Comparison of ENCODE assay signal across 28 mouse cellular contexts in the genomic region with DNA sequence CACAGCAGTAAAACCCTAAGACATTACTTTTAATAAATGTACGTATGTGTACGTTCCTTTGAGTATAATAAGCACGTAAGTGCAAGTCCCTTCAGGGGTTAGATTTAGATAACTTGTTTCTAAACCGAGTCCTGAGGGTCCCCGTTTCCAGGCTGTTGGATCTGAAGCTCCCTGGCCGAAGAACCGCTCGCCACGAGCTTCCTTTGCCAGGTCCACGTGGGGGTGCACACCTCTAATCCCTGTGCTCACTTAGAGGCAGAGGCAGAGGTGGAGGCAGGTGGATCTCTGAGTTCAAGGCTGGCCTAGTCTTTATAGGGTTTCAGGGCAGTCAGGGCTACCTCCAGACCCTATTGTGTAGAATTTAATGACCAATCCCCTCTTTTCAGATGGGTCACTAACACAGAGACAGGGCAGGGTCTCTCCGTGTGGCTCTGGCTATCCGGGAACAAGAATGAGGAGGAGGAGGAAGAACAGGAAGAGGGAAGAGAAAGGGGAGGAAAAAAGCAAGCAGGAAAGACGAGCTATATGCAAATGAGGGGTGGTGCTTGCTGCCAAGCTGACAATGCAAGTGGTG. TPM values are rescaled to one million over a fixed set of nuclear protein-coding genes. Genes with fewer than 3 reads are reported as not detected.
"Had no signal": no experiment of that assay in that cellular context is flagged by ENCODE, and none has a peak within 500 bp of the region (broad histone marks: within the 10 kb centered on the region; RNA-seq: fewer than 3 reads in every experiment).

No protein-coding gene starts in this region.

- H3K27ac ChIP-seq: layer of hippocampus, adult 2 months; left cerebral cortex, adult 2 months; limb, embryonic 12.5 days; liver, embryonic 12.5 days; liver, embryonic 15.5 days had no signal

- H3K9ac ChIP-seq: limb, embryonic 12.5 days; liver, embryonic 12.5 days; liver, embryonic 15.5 days had no signal

- ATAC-seq: liver, embryonic 12.5 days had no signal

- H3K4me1 ChIP-seq: limb, embryonic 12.5 days; liver, embryonic 12.5 days had no signal

- H3K27me3 ChIP-seq: limb, embryonic 12.5 days; liver, embryonic 12.5 days; liver, embryonic 15.5 days had no signal

- H3K4me3 ChIP-seq: layer of hippocampus, adult 2 months; left cerebral cortex, adult 2 months; limb, embryonic 12.5 days; liver, embryonic 12.5 days; liver, embryonic 15.5 days had no signal

- DNase-seq: kidney, adult 2 months; kidney, postnatal 25 days; layer of hippocampus, adult 9-11 months; layer of hippocampus, postnatal 36 days; liver; lung, adult 2 months; lung, postnatal 14 days; lung, postnatal 4 days; midbrain, embryonic 14.5 days; thymus, adult 18-20 months; thymus, postnatal 4 days had no signal

- H3K4me2 ChIP-seq: limb, embryonic 12.5 days; liver, embryonic 12.5 days; liver, embryonic 15.5 days; midbrain, embryonic 11.5 days had no signal

RNA-seq across cellular contexts. Expression of a gene that starts 2.5 kb away (rescaled TPM):
- total RNA-seq: layer of hippocampus, adult 2 months; layer of hippocampus, postnatal 36 days; left cerebral cortex, adult 2 months; left cerebral cortex, postnatal 10 days; left cerebral cortex, postnatal 36 days; megakaryocyte progenitor cell, adult 5-6 weeks; megakaryocyte-erythroid progenitor cell, adult 5-6 weeks; midbrain, postnatal 0 days had no signal
- polyA plus RNA-seq: kidney, adult 2 months; large intestine, adult 2 months; liver, embryonic 15.5 days; lung, adult 2 months; midbrain, embryonic 11.5 days; midbrain, embryonic 14.5 days; midbrain, postnatal 0 days; neural tube, embryonic 11.5 days; neural tube, embryonic 14.5 days; small intestine, adult 2 months; spleen, adult 2 months; testis, adult 2 months had no signal

RNA-seq across cellular contexts. Expression of a gene that starts 13.3 kb away (rescaled TPM):
- total RNA-seq: layer of hippocampus, adult 2 months; layer of hippocampus, postnatal 36 days; left cerebral cortex, adult 2 months; left cerebral cortex, postnatal 10 days; left cerebral cortex, postnatal 36 days; megakaryocyte progenitor cell, adult 5-6 weeks; megakaryocyte-erythroid progenitor cell, adult 5-6 weeks; midbrain, postnatal 0 days had no signal
- polyA plus RNA-seq: limb, embryonic 12.5 days; liver, embryonic 12.5 days; liver, embryonic 15.5 days; midbrain, embryonic 11.5 days; midbrain, embryonic 14.5 days; midbrain, postnatal 0 days; neural tube, embryonic 11.5 days; neural tube, embryonic 14.5 days had no signal

RNA-seq across cellular contexts. Expression of a gene that starts 46.2 kb away (rescaled TPM):
- total RNA-seq: megakaryocyte-erythroid progenitor cell, adult 5-6 weeks had no signal
- polyA plus RNA-seq: large intestine, adult 2 months; small intestine, adult 2 months had no signal
